Mouse (Mus musculus) left cerebral cortex, postnatal 36 days (tissue): ENCODE data around the gene 1700066M21Rik. TPM values are rescaled to one million over a fixed set of nuclear protein-coding genes. Genes with fewer than 3 reads are reported as not detected.

Experiments used
- DNase-seq, 2 experiments: peaks; one replicate each; pipeline ENCODE4 v3.0.0; 2021 to 2022; ENCODE audit warnings: low spot score in 2 of 2, mixed read lengths in 1 of 2
- intact Hi-C: fragments of 180-260 bp; cut with DNase I; formaldehyde crosslinking; loops from one replicate; pipeline ENCODE4 v1.15.1; 2025
- total RNA-seq, 2 experiments: library from RNA; stranded (reverse); gene quantifications; 2 replicates each; pipeline ENCODE4 v1.2.3; 2021

1700066M21Rik gene
- total RNA-seq, 2 experiments from 2014 or later = 21.9 to 23.4 TPM

DNA sequence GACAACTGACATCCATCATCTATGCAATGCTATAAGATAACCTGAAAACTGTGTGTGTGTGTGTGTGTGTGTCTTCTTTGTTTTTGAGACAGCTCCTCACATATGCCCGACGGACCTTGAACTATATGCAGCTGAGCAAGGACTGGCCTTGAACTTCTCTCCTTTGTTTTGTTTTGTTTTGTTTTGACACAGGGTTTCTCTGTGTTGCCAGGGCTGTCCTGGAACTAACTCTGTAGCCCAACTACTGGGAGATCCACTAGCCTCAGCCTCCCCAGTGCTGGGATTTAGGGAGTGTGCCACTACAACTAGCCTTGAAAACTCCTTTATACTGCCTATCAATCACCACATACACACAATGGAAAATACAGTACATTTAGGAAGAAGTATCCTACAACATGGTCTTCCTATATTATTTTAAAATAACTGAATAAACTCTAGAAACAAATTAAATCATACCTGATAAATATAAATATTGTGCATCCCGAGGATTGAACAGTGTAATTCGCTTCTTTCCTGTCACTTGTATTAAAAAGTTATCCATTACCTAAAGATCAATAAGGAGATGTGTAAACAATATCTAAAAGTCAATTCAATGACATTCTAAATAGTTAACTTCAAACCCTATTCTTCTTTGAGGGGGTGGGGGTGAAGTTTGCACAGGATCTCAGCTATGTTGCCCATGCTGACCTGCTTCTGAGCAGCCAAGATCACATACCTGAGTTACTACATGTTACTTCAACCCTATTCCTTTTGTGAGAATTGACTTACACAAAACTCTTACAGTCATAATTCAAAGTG is 13.8 kb downstream of the 1700066M21Rik start:
- DNase-seq = no peak
- intact Hi-C loops = loop anchor here (5.0 kb wide), 1 partner anchor 1504 kb away; no protein-coding TSS in a partner anchor

GRCm38 (mm10) chr1:57392417-57392816 is 15.0 kb downstream of the 1700066M21Rik start:
- intact Hi-C loops = loop anchor here (5.0 kb wide), 1 partner anchor 1505 kb away; no protein-coding TSS in a partner anchor
- no peak for DNase-seq

- intact Hi-C loops = loop anchor here (5.0 kb wide), 1 partner anchor 1507 kb away; no protein-coding TSS in a partner anchor
- DNase-seq = peak; percentile 30 to 36
Measured at GRCm38 (mm10) chr1:57394051-57394450, 16.6 kb downstream of the 1700066M21Rik start.

DNA sequence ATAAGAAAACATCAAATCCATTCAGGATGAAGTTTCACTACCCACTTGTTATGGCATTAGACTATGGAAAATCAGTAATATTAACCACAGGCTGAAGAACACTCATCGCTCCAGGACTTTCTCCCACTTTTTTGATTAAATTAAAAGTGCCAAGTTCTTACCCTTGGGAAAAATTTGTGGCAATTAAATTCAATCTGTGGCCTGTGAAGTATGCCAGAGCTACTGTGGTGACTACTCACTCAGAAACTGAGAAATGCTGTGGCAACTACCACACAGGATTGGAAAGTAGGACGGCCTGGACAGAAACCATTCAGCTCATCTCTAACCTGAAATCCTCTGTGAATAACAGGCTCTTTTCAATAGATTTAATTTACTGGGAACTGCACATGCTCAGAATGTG is 22.9 kb downstream of the 1700066M21Rik start:
- intact Hi-C loops = no loop called here
- no peak for DNase-seq

- intact Hi-C loops = no loop called here
Measured at GRCm38 (mm10) chr1:57400877-57401276, 23.5 kb downstream of the 1700066M21Rik start.

GRCm38 (mm10) chr1:57402116-57402515 is 24.7 kb downstream of the 1700066M21Rik start:
- intact Hi-C loops = no loop called here
- no peak for DNase-seq

More at GRCm38 (mm10) chr1:57400877-57401276, 23.5 kb downstream of the 1700066M21Rik start:
- no peak for DNase-seq

- peak; percentile 85 to 89 for DNase-seq
- intact Hi-C loops = no loop called here
Measured at GRCm38 (mm10) chr1:57406187-57407151, 29.0 kb downstream of the 1700066M21Rik start, which contains the start of the genes Maip1 and Tyw5. Gene Maip1 (plus strand): TSS chr1:57406328. Gene Tyw5 (minus strand): TSS chr1:57407101.

DNA sequence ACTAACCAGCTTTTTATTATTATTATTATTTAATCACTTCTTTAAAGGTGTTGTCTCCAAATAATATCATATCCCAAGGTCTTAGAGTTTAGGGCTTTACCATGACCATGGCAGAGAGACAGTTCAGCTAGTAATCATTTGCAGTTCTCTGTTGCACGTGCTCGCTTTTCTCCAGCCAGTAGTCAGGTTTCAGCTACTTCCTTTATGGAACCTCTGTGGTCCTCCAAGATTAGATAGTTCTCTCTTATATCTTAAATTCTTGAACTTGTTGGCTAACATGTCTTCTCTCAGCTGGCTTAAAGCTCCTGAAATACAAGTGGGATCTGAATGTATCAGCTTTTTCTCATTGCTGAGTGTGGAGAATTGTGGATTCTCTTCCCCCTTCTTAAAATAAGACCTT is 31.6 kb downstream of the 1700066M21Rik start:
- intact Hi-C loops = no loop called here
- no peak for DNase-seq

GRCm38 (mm10) chr1:57413397-57413796 is 36.0 kb downstream of the 1700066M21Rik start:
- DNase-seq = no peak
- intact Hi-C loops = no loop called here

DNA sequence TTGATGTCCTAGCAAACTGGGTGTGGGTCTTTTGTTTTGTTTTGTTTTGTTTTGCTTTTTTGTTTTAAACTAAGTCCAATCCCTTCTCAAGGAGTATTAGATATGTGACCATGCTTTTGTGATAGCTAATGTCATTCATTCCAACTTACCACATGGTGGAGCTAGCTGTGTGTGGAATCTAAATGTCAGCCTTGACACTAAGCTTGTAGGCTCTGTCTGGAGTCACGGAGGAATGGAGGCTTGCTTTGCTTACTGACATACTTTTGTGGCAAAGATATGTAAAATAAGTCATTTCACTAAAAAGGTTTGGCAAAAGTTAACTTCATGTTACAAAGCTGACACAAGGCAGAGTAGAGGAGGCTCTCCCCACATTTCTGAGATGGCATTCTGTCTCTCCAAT is 46.3 kb downstream of the 1700066M21Rik start:
- intact Hi-C loops = loop anchor here (5.0 kb wide), 1 partner anchor 724 kb away; no protein-coding TSS in a partner anchor
- DNase-seq = no peak

DNA sequence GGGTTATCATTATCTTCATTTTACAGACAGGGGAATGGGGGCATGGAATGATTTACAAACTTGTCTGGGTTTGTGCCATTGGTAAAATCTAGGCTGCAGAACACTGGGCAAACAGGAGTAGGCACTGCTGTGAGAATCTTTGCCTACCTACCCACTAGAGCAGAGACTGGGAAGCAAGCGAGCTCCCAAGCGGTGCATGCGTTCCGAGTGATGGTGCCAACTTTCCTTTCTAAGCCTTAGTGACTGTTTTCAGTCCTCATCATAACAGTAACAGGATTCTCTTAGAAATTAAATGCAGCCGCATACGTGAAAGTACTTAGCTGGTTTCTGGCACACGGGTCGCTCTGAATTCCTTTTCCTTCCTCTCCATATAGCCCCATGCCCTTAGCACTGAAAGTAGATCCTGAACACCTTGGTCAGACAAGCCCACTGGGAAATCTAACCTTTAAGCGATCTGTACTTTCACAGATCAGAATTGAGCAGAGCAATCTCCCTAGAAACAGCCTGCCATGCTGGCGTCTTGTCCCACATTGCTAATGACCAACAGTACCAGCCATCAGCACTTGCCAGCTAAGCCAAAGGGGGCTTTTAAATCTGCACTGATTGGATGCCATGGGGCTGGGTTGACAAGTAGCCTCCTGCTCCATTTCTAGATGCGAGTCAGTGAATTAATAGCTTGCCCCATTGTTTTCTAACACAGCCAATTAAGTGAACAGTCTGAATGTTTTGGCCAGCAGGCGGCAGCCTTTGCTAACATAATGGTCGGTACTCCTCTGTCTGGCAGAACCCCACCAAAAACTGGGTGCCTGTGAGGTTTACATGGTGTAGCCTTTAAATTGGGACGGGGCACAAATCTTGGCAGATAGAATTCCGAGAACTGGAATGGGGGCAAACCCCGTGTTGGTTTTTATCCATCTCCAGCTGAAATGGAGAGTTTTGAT is 51.2 kb downstream of the 1700066M21Rik start:
- peak; percentile 81 to 88 for DNase-seq
- intact Hi-C loops = loop anchor here (2.0 to 5.0 kb wide), 4 partner anchors 346 to 869 kb away; partner anchors contain the start of gene Spats2l

DNA sequence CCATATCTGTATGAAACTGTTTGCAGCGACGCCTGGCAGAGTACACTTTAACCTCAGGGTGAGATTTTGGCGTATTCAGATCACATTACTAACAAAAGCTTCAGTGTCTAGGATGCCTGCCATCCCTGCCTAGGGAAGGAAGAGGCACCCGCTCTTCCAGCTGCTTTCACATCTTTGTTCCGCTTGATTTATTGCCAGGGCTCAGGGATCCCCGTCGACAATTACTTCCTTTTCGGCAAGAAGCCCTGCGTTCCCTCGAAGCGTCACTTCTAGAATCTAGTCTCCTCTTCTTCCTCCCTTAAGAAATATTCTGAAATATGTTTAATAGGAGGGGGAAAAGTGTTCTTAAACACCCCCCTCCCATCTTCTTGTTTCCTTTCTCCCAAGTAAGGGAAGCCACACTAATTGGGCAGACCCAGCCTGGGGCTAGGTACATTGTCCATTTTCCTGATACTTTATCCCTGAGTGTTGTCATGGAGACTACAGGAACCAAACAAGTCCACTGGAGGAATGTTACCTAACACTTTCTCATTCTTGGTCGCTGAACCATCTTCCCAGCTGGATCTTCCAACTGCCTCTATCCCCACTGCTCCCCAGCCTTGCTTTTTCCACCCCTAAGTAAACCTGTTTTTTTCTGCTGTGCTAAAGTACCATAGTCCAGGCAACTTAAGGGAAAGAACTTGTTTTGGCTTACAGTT is 52.5 kb downstream of the 1700066M21Rik start:
- intact Hi-C loops = loop anchor here (2.0 to 5.0 kb wide), 4 partner anchors 345 to 867 kb away; partner anchors contain the start of gene Spats2l
- DNase-seq = no peak

GRCm38 (mm10) chr1:57433141-57433540 is 55.7 kb downstream of the 1700066M21Rik start:
- intact Hi-C loops = no loop called here
- no peak for DNase-seq

Other genes with a start within 250 kb of the 1700066M21Rik start
- gene Maip1, start 28.7 kb downstream of the 1700066M21Rik start, total RNA-seq = 10 to 100 TPM; 10.8 to 12.5 TPM
- 10 to 100 TPM; 23.4 to 28.3 TPM for gene Tyw5, start 29.5 kb downstream of the 1700066M21Rik start, total RNA-seq